Mouse (Mus musculus) MEL (cell line): ENCODE measurements around the gene Tax1bp1. TPM values are rescaled to one million over a fixed set of nuclear protein-coding genes. Genes with fewer than 3 reads are reported as not detected.

ENCODE experiments used
- DNase-seq: peaks from one replicate; pipeline ENCODE4 v3.0.0; 2011; ENCODE audit warnings: low read depth, low spot score
- H3K27ac ChIP-seq: 2 replicates; pipeline ENCODE4 v1.5.1; 2012; ENCODE audit warnings: low read depth, mild to moderate bottlenecking, control low read depth, low read length, moderate library complexity; ENCODE audit not compliant: control insufficient read depth
- H3K27me3 ChIP-seq, 2 experiments: fragments of 150-350 bp in 1 of 2; sonication (generic) in 1 of 2; 2 replicates each; pipeline ENCODE4 v1.6.1; 2012; ENCODE audit warnings: low read length in 2 of 2, mild to moderate bottlenecking in 2 of 2, improper control_type of control experiment in 1 of 2, moderate library complexity in 1 of 2; ENCODE audit not compliant: insufficient read depth in 2 of 2, control insufficient read depth in 1 of 2
- H3K36me3 ChIP-seq, 2 experiments: 2 replicates each; pipeline ENCODE4 v1.6.1; 2012 to 2014; ENCODE audit warnings: low read length in 2 of 2, improper control_type of control experiment in 1 of 2, inconsistent platforms in 1 of 2, mild to moderate bottlenecking in 1 of 2; ENCODE audit not compliant: insufficient read depth in 2 of 2, control insufficient read depth in 1 of 2
- H3K4me1 ChIP-seq, 2 experiments: fragments of 150-350 bp in 1 of 2; sonication (generic) in 1 of 2; 2 replicates each; pipeline ENCODE4 v1.6.1; 2012; ENCODE audit warnings: low read length in 2 of 2, improper control_type of control experiment in 1 of 2, mild to moderate bottlenecking in 1 of 2; ENCODE audit not compliant: insufficient read depth in 2 of 2, control insufficient read depth in 1 of 2
- H3K4me3 ChIP-seq, 2 experiments: fragments of 150-350 bp in 1 of 2; sonication (generic) in 1 of 2; 2 replicates each; pipeline ENCODE4 v1.5.1; 2012; ENCODE audit warnings: low read depth in 2 of 2, low read length in 2 of 2, mild to moderate bottlenecking in 2 of 2, moderate library complexity in 2 of 2, control low read depth in 1 of 2, improper control_type of control experiment in 1 of 2; ENCODE audit not compliant: control insufficient read depth in 1 of 2, insufficient read depth in 1 of 2
- H3K79me2 ChIP-seq: 2 replicates; pipeline ENCODE4 v1.6.1; 2012; ENCODE audit warnings: mild to moderate bottlenecking, low read length, moderate library complexity; ENCODE audit not compliant: control insufficient read depth, poor library complexity, insufficient read depth
- H3K9ac ChIP-seq: 2 replicates; pipeline ENCODE4 v1.6.1; 2012; ENCODE audit warnings: low read depth, mild to moderate bottlenecking, control low read depth, low read length, moderate library complexity; ENCODE audit not compliant: control insufficient read depth, poor library complexity, severe bottlenecking
- H3K9me3 ChIP-seq: fragments of 150-350 bp; sonication (generic); replicated peaks from 2 replicates; pipeline ENCODE4 v1.6.1; 2012; ENCODE audit warnings: mild to moderate bottlenecking, low read length, improper control_type of control experiment, moderate library complexity; ENCODE audit not compliant: insufficient read depth
- EP300 ChIP-seq, 2 experiments: IDR thresholded peaks; 2 replicates each; pipeline ENCODE4 v1.6.1; 2011; ENCODE audit warnings: improper control_type of control experiment in 2 of 2, low read length in 2 of 2, low read depth in 1 of 2, mild to moderate bottlenecking in 1 of 2
- MXI1 ChIP-seq: IDR thresholded peaks from 2 replicates; pipeline ENCODE4 v1.6.1; 2011; ENCODE audit warnings: mild to moderate bottlenecking, low read depth, low read length, improper control_type of control experiment
- NELFE ChIP-seq: IDR thresholded peaks from 2 replicates; pipeline ENCODE4 v1.6.1; 2011; ENCODE audit warnings: low read depth, low read length, improper control_type of control experiment
- NRF1 ChIP-seq: IDR thresholded peaks from 2 replicates; pipeline ENCODE4 v1.6.1; 2014; ENCODE audit warnings: low read depth, mild to moderate bottlenecking, inconsistent platforms, low read length, improper control_type of control experiment, moderate library complexity; ENCODE audit not compliant: poor library complexity, insufficient read depth, severe bottlenecking
- POLR2A ChIP-seq, 2 experiments: IDR thresholded peaks; 2 replicates each; pipeline ENCODE4 v1.6.1; 2011 to 2012; ENCODE audit warnings: low read length in 2 of 2, mild to moderate bottlenecking in 2 of 2, control low read depth in 1 of 2, improper control_type of control experiment in 1 of 2, low read depth in 1 of 2, moderate library complexity in 1 of 2; ENCODE audit not compliant: control insufficient read depth in 1 of 2, insufficient read depth in 1 of 2, poor library complexity in 1 of 2
- POLR2AphosphoS5 ChIP-seq: IDR thresholded peaks from 2 replicates; pipeline ENCODE4 v1.6.1; 2012; ENCODE audit warnings: low read depth, borderline replicate concordance, mild to moderate bottlenecking, inconsistent platforms, low read length, moderate library complexity, mixed read lengths
- SIN3A ChIP-seq: IDR thresholded peaks from 2 replicates; pipeline ENCODE4 v1.6.1; 2012; ENCODE audit warnings: low read length, improper control_type of control experiment, inconsistent platforms
- SMC3 ChIP-seq: IDR thresholded peaks from 2 replicates; pipeline ENCODE4 v1.6.1; 2011; ENCODE audit warnings: low read depth, low read length, improper control_type of control experiment
- TBP ChIP-seq: IDR thresholded peaks from 2 replicates; pipeline ENCODE4 v1.8.0; 2011; ENCODE audit warnings: low read depth, low read length, improper control_type of control experiment
- TCF12 ChIP-seq: IDR thresholded peaks from 2 replicates; pipeline ENCODE4 v1.6.1; 2014; ENCODE audit warnings: low read depth, mild to moderate bottlenecking, inconsistent platforms, low read length, improper control_type of control experiment, moderate library complexity
- UBTF ChIP-seq: IDR thresholded peaks from 2 replicates; pipeline ENCODE4 v1.6.1; 2012; ENCODE audit warnings: low read depth, mild to moderate bottlenecking, inconsistent platforms, low read length, improper control_type of control experiment, moderate library complexity, borderline replicate concordance; ENCODE audit not compliant: insufficient read depth
- ZNF384 ChIP-seq: IDR thresholded peaks from 2 replicates; pipeline ENCODE4 v1.6.1; 2012; ENCODE audit warnings: low read depth, mild to moderate bottlenecking, inconsistent platforms, low read length, improper control_type of control experiment
- polyA plus RNA-seq, 2 experiments: library from polyadenylated mRNA; stranded (reverse) in 1 of 2; unstranded in 1 of 2; fragments of >175 nt in 1 of 2; fragments of >200 nt in 1 of 2; gene quantifications; 2 replicates each; pipeline versions ENCODE4 v1.2.1 to v1.2.4; 2012; ENCODE audit warnings: low replicate concordance in 2 of 2, low read depth in 1 of 2; ENCODE audit not compliant: insufficient read length in 2 of 2, insufficient read depth in 1 of 2, missing spikeins in 1 of 2
- total RNA-seq: library from RNA; depleted of rRNA; stranded (reverse); fragments of 300-350 nt; gene quantifications from 2 replicates; pipeline ENCODE4 v1.2.3, GENCODE M21; 2012

Gene Tax1bp1
- total and polyA plus RNA-seq, 3 experiments, result 39.8 to 45.6 TPM; not detected in 1

DNA sequence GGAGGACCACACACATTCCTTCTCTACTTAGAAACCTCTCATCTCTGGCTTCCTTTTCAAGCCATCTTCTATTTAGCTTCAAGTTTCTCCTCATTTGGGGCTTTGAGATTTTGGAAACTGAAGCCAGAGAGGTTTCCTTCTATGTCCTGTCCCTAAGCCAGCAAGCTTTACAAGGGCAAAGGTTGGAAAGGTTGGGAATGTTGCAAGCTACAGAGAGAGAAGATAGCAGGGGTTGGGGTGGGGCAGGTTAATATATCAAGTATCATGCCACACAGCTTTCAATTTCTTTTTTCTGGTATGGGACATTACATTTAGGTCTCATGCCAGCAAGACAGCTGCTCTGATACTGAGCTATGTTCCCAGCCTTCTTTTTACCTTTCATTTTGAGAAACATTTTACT is 8.2 kb upstream of the Tax1bp1 start:
- Histone ChIP-seq H3K27me3 (peaks cover 0 to 2% of the 10 kb centered on the region in 2 experiments; a peak in 2 of 4 replicates), H3K27ac (no peak overlapping the region), H3K4me3 (no peak overlapping the region), H3K79me2 (no peaks in the 10 kb centered on the region), H3K9me3 (no peaks in the 10 kb centered on the region), H3K4me1 (no peaks in the 10 kb centered on the region), H3K9ac (no peak overlapping the region), H3K36me3 (no peaks in the 10 kb centered on the region)
- no peak for TF ChIP-seq SMC3
- no peak for TF ChIP-seq EP300 (IDR thresholded peaks at IDR 0.05; ENCODE audit: low read depth in 1 of 2, low read length in 2 of 2)
- DNase-seq, result no peak

GRCm38 (mm10) chr6:52707815-52708214 is 5.7 kb upstream of the Tax1bp1 start:
- Histone ChIP-seq H3K27me3 (peaks cover 0 to 2% of the 10 kb centered on the region in 2 experiments; a peak in 2 of 4 replicates), H3K4me3 (no peak overlapping the region), H3K9me3 (no peaks in the 10 kb centered on the region), H3K9ac (no peak overlapping the region), H3K36me3 (peaks cover 0 to 5% of the 10 kb centered on the region in 2 experiments; a peak in 1 of 4 replicates), H3K79me2 (no peaks in the 10 kb centered on the region), H3K4me1 (0 out of 4 replicates have a peak, but pooled peaks cover 0 to 2% of the 10 kb centered on the region in 2 experiments), H3K27ac (no peak overlapping the region)
- TF ChIP-seq NRF1 (no peak), EP300 (IDR thresholded peaks at IDR 0.05; ENCODE audit: low read depth in 1 of 2, low read length in 2 of 2) (no peak), POLR2AphosphoS5 (no peak), UBTF (no peak), MXI1 (no peak), SIN3A (no peak)
- no peak for DNase-seq

- peaks cover 27% of the 10 kb centered on the region for H3K79me2 ChIP-seq
- peak overlapping the region; percentile 70 for H3K9ac ChIP-seq
- TF ChIP-seq POLR2A (IDR thresholded peaks at IDR 0.05; ENCODE audit: control insufficient read depth in 1 of 2, insufficient read depth in 1 of 2, low read depth in 1 of 2, low read length in 2 of 2, poor library complexity in 1 of 2) (0 out of 4 replicates have a peak, but pooled peaks of 1 of the 2 experiments have one; percentile 23), TBP (peak; percentile 59; the same call in 1 of the 2 replicates), NELFE (peak; percentile 17; the same call in 1 of the 2 replicates), TCF12 (0 out of 2 replicates have a peak, but pooled peaks have one; percentile 7), ZNF384 (no peak)
- DNase-seq, result peak; percentile 42
- peak overlapping the region; percentile 30 to 98 for H3K4me3 ChIP-seq
- no peaks in the 10 kb centered on the region for H3K27me3 ChIP-seq
- no peaks in the 10 kb centered on the region for H3K9me3 ChIP-seq
- H3K4me1 ChIP-seq, result peaks cover 0 to 2% of the 10 kb centered on the region in 2 experiments; a peak in 1 of 4 replicates
- H3K36me3 ChIP-seq, result peaks cover 0 to 11% of the 10 kb centered on the region in 2 experiments; a peak in 2 of 4 replicates
- peak overlapping the region; percentile 43 for H3K27ac ChIP-seq
Measured at GRCm38 (mm10) chr6:52712563-52712962, 966 bp upstream of the Tax1bp1 start.
